Mouse (Mus musculus): Measurements from ENCODE around the gene Ptprb.

DNA sequence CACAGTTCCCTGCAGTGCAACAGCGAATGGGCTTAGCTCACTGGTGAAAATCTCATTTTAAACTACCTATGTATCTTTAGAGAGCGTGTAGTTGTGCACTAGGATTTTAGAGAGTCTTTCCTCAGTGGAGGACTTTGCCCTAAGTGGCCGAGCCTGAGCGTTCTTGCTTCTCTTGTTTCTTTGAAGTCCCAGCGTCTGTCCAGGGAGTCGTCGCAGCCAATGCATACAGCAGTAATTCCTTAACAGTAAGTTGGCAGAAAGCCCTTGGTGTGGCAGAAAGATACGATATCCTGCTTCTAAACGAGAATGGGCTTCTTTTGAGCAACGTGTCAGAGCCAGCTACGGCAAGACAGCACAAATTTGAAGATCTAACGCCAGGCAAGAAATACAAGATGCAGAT lies 65.9 kb downstream of the Ptprb start:
- TF ChIP-seq CTCF (IDR thresholded peaks at IDR 0.05; ENCODE audit: control insufficient read depth, insufficient read depth, low read length) (no peak), POLR2A (IDR thresholded peaks at IDR 0.05; ENCODE audit: borderline replicate concordance, control insufficient read depth, low read depth, low read length) (no peak)
